Mouse (Mus musculus): Measurements from ENCODE around the gene Heatr5b.

GRCm38 (mm10) chr17:78767546-78767945, 67.6 kb downstream of the Heatr5b start:
- no peak for TF ChIP-seq CTCF (IDR thresholded peaks at IDR 0.05; ENCODE audit: low read depth, low read length)
- TF ChIP-seq POLR2A (IDR thresholded peaks at IDR 0.05; ENCODE audit: borderline replicate concordance, low read depth, low read length): no peak

Measured in bone marrow macrophage, adult 2 months (primary cell).